Mouse (Mus musculus) stomach, postnatal 0 days (tissue): ENCODE measurements at regions not wholly inside any gene's neighbourhood (a gene's known extent, or its start where the extent isn't known, plus 50 kb on each side); places are given as distances from the start of the nearest gene placed in this dataset.

Experiments
- CTCF ChIP-seq: IDR thresholded peaks from 2 replicates; pipeline ENCODE4 v1.5.1; 2016; ENCODE audit warnings: antibody characterized with exemption, low read depth, mild to moderate bottlenecking, moderate library complexity
- EP300 ChIP-seq: optimal IDR thresholded peaks from 2 replicates; pipeline ENCODE3; 2016; ENCODE audit warnings: antibody characterized with exemption

DNA sequence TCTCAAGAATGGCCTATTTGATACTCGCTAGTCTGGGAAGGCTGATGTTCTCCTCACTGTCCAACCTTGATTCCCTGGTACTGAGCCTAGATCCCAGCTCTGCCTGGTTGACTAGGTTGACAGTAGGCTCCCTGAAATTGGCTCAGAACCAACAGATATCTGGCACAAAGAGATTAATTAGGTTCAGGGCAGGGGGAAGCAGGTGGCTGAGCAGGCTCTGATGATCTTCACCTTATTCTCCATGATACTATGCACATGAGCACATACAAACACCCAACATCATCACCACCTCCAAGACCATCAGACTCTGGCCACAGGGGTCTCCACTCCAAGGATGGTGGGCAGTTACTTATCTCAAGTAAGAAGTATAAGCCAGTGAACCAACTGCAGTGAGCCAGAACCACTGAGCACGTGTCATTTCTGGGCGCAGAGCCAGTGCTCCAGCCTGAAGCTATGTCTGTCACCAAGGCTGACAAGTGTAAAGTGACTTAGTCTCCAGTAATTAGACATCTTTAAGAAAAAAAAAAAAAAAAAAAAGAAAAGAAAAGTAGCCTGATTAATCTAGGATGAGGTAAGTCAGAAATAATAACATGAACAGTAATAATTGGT is 86.4 kb downstream of the Cxcl12 start:
- no peak for TF ChIP-seq CTCF
- TF ChIP-seq EP300 = no peak
